Mouse (Mus musculus) G1E (cell line): ENCODE data around the gene Esp6. TPM values are rescaled to one million over a fixed set of nuclear protein-coding genes. Genes with fewer than 3 reads are reported as not detected.

Experiments
- ATAC-seq: 2 replicates; pipeline ENCODE4 v1.8.0; 2016; ENCODE audit warnings: mild to moderate bottlenecking; ENCODE audit not compliant: insufficient number of reproducible peaks, poor library complexity, low FRiP score, severe bottlenecking; ENCODE audit errors: extremely low read depth
- DNase-seq: peaks from one replicate; pipeline ENCODE4 v3.0.0; 2012; ENCODE audit warnings: low spot score
- H3K27me3 ChIP-seq: 2 replicates; pipeline ENCODE4 v1.6.1; 2012; ENCODE audit warnings: mild to moderate bottlenecking, low read length, inconsistent platforms; ENCODE audit not compliant: insufficient read depth
- H3K36me3 ChIP-seq: replicated peaks from 2 replicates; pipeline ENCODE3; 2012; ENCODE audit warnings: mild to moderate bottlenecking, inconsistent platforms
- H3K4me1 ChIP-seq: 2 replicates; pipeline ENCODE4 v1.6.1; 2012; ENCODE audit warnings: low read depth, low read length, inconsistent platforms, mixed read lengths; ENCODE audit not compliant: insufficient read depth
- H3K4me3 ChIP-seq: 2 replicates; pipeline ENCODE4 v1.5.1; 2012; ENCODE audit warnings: low read depth, mild to moderate bottlenecking, inconsistent platforms, low read length, moderate library complexity, mixed read lengths
- H3K9me3 ChIP-seq: replicated peaks from 2 replicates; pipeline ENCODE4 v1.6.1; 2012; ENCODE audit warnings: inconsistent platforms
- CTCF ChIP-seq: IDR thresholded peaks from 2 replicates; pipeline ENCODE4 v1.5.1; 2012; ENCODE audit warnings: low read depth, low read length, inconsistent platforms, mixed read lengths
- GATA1 ChIP-seq: IDR thresholded peaks from 2 replicates; pipeline ENCODE4 v1.6.1; 2012; ENCODE audit warnings: borderline replicate concordance, low read length, inconsistent platforms, mixed read lengths
- GATA2 ChIP-seq: IDR thresholded peaks from 2 replicates; pipeline ENCODE4 v1.6.1; 2012; ENCODE audit warnings: low read depth, low read length, inconsistent platforms, borderline replicate concordance
- POLR2AphosphoS5 ChIP-seq: IDR thresholded peaks from 2 replicates; pipeline ENCODE4 v1.6.1; 2012; ENCODE audit warnings: low read depth, low read length, inconsistent platforms; ENCODE audit not compliant: insufficient replicate concordance
- TAL1 ChIP-seq: conservative IDR thresholded peaks from 2 replicates; pipeline ENCODE4 v1.6.1; 2012; ENCODE audit warnings: low read depth, low read length, inconsistent platforms, mixed read lengths
- polyA plus RNA-seq: library from polyadenylated mRNA; stranded (reverse); fragments of >175 nt; gene quantifications from 2 replicates; pipeline ENCODE4 v1.2.3, GENCODE M21; 2012
- total RNA-seq, 2 experiments: library from RNA; stranded (forward) in 1 of 2; stranded (reverse) in 1 of 2; fragments of 200-1000 nt in 1 of 2; fragments of >200 nt in 1 of 2; fragmentation: Nextera tagmentation in 1 of 2; gene quantifications; 2 replicates each; pipeline ENCODE4 v1.2.3; 2014 to 2017

Esp6 gene
- total and polyA plus RNA-seq, 3 experiments: not detected

- no peak for TF ChIP-seq CTCF
- TF ChIP-seq TAL1: no peak
- no peak for TF ChIP-seq POLR2AphosphoS5
- no peak for TF ChIP-seq GATA2
- TF ChIP-seq GATA1: no peak
- H3K4me3 ChIP-seq: no peak within 1 kb of the TSS
- H3K36me3 ChIP-seq: no peaks in the 10 kb centered on the region
- ATAC-seq (no peak), DNase-seq (no peak)
- no peaks in the 10 kb centered on the region for H3K9me3 ChIP-seq
- H3K4me1 ChIP-seq: no peaks in the 10 kb centered on the region
- H3K27me3 ChIP-seq: no peaks in the 10 kb centered on the region
These were observed 37.0 kb downstream of the Esp6 start, which contains the start of gene Esp4 for GRCm38 (mm10) chr17:40598294-40598693. TSS of gene Esp4 (plus strand) at chr17:40598594.

Other genes with a start within 250 kb of the Esp6 start
- gene Crisp1, start 242.3 kb upstream of the Esp6 start, total RNA-seq (2014; fragmentation: Nextera tagmentation): 2.2 and 3.2 TPM in 2 replicates
- 0.46 and 0.60 TPM in 2 replicates for gene Crisp1, start 242.3 kb upstream of the Esp6 start, total RNA-seq (2017)
- gene Crisp1, start 242.3 kb upstream of the Esp6 start, polyA plus RNA-seq: not detected in 2 replicates
- gene Esp8, start 41.5 kb upstream of the Esp6 start, total RNA-seq (2014; fragmentation: Nextera tagmentation): not detected in 2 replicates
- gene Esp8, start 41.5 kb upstream of the Esp6 start, total RNA-seq (2017): not detected in 2 replicates
- gene Esp8, start 41.5 kb upstream of the Esp6 start, polyA plus RNA-seq: not detected in 2 replicates
- gene Esp4, start 37.1 kb downstream of the Esp6 start, total RNA-seq (2014; fragmentation: Nextera tagmentation): not detected in 2 replicates
- not detected in 2 replicates for gene Esp4, start 37.1 kb downstream of the Esp6 start, total RNA-seq (2017)
- gene Esp4, start 37.1 kb downstream of the Esp6 start, polyA plus RNA-seq: not detected in 2 replicates
- gene Esp3, start 70.6 kb downstream of the Esp6 start, total RNA-seq (2014; fragmentation: Nextera tagmentation): not detected in 2 replicates
- 0.11 TPM in 1 of 2 replicates, not detected in the other for gene Esp3, start 70.6 kb downstream of the Esp6 start, total RNA-seq (2017)
- gene Esp3, start 70.6 kb downstream of the Esp6 start, polyA plus RNA-seq: not detected in 2 replicates
- not detected in 2 replicates for gene Esp1, start 165.6 kb downstream of the Esp6 start, total RNA-seq (2014; fragmentation: Nextera tagmentation)
- not detected in 2 replicates for gene Esp1, start 165.6 kb downstream of the Esp6 start, total RNA-seq (2017)
- gene Esp1, start 165.6 kb downstream of the Esp6 start, polyA plus RNA-seq: not detected in 2 replicates
- gene Crisp2, start 245.5 kb downstream of the Esp6 start, total RNA-seq (2014; fragmentation: Nextera tagmentation): 12.6 and 17.6 TPM in 2 replicates
- 6.9 and 7.1 TPM in 2 replicates for gene Crisp2, start 245.5 kb downstream of the Esp6 start, total RNA-seq (2017)
- gene Crisp2, start 245.5 kb downstream of the Esp6 start, polyA plus RNA-seq: 0.08 TPM in 1 of 2 replicates, not detected in the other
- gene Rhag, start 249.6 kb downstream of the Esp6 start, total RNA-seq (2014; fragmentation: Nextera tagmentation): 630 and 645 TPM in 2 replicates
- 110 and 118 TPM in 2 replicates for gene Rhag, start 249.6 kb downstream of the Esp6 start, total RNA-seq (2017)
- gene Rhag, start 249.6 kb downstream of the Esp6 start, polyA plus RNA-seq: 9.5 and 12.7 TPM in 2 replicates